Mouse (Mus musculus) stomach, postnatal 0 days (tissue): Measurements from ENCODE around the gene Slc10a4. TPM values are rescaled to one million over a fixed set of nuclear protein-coding genes. Genes with fewer than 3 reads are reported as not detected.
"Not testable (repeated sequence)": the region's sequence is repeated elsewhere in the genome, so short reads cannot be mapped to it uniquely, and the experiment has no call there.

Experiments used
- ATAC-seq: fragments of 200-750 bp; cut with Nextera tagmentation; 2 replicates; pipeline ENCODE4 v1.8.0; 2017; ENCODE audit not compliant: low FRiP score, low TSS enrichment
- DNase-seq: peaks from one replicate; pipeline ENCODE4 v3.0.0-alpha.2; 2016; ENCODE audit warnings: low spot score
- H3K27ac ChIP-seq: fragments of 300-500 bp; sonication (generic); replicated peaks from 2 replicates; pipeline ENCODE4 v1.5.1; 2014; ENCODE audit warnings: mild to moderate bottlenecking, control low read depth
- H3K27me3 ChIP-seq: fragments of 300-500 bp; sonication (generic); 2 replicates; pipeline ENCODE4 v1.6.1; 2014; ENCODE audit warnings: low read length; ENCODE audit not compliant: control insufficient read depth, insufficient read depth
- H3K36me3 ChIP-seq: fragments of 300-500 bp; sonication (generic); 2 replicates; pipeline ENCODE4 v1.6.1; 2014; ENCODE audit warnings: low read length, mixed read lengths; ENCODE audit not compliant: control insufficient read depth, insufficient read depth
- H3K4me1 ChIP-seq: fragments of 300-500 bp; sonication (generic); replicated peaks from 2 replicates; pipeline ENCODE4 v1.6.1; 2014; ENCODE audit warnings: antibody characterized with exemption; ENCODE audit not compliant: control insufficient read depth, insufficient read depth
- H3K4me2 ChIP-seq: fragments of 300-500 bp; sonication (generic); replicated peaks from 2 replicates; pipeline ENCODE4 v1.6.1; 2014; ENCODE audit warnings: low read depth, mild to moderate bottlenecking, control low read depth, moderate library complexity
- H3K4me3 ChIP-seq: fragments of 300-500 bp; sonication (generic); 2 replicates; pipeline ENCODE4 v1.5.1; 2014; ENCODE audit warnings: low read depth, low read length, control low read depth
- H3K9ac ChIP-seq: fragments of 300-500 bp; sonication (generic); 2 replicates; pipeline ENCODE4 v1.6.1; 2014; ENCODE audit warnings: mild to moderate bottlenecking, low read length, control low read depth, mixed read lengths
- H3K9me3 ChIP-seq: fragments of 300-500 bp; sonication (generic); 2 replicates; pipeline ENCODE4 v1.6.1; 2016; ENCODE audit warnings: low read length; ENCODE audit not compliant: control insufficient read depth
- CTCF ChIP-seq: IDR thresholded peaks from 2 replicates; pipeline ENCODE4 v1.5.1; 2016; ENCODE audit warnings: antibody characterized with exemption, low read depth, mild to moderate bottlenecking, moderate library complexity
- EP300 ChIP-seq: optimal IDR thresholded peaks from 2 replicates; pipeline ENCODE3; 2016; ENCODE audit warnings: antibody characterized with exemption
- WGBS: fragments of 180-500 bp; shearing (Covaris S2); extraction: QIAGEN DNeasy Blood & Tissue Kit; methylation state at CpG from one replicate; pipeline ENCODE4 v1.1.7; 2014; 5-methylcytosine and 5-hydroxymethylcytosine counted together
- polyA plus RNA-seq: library from polyadenylated mRNA; unstranded; fragments of >200 nt; fragmentation: Nextera tagmentation; extraction: Ambion mirVana; gene quantifications from 2 replicates; pipeline ENCODE4 v1.2.1, GENCODE M21; 2015

Slc10a4 gene
- polyA plus RNA-seq, 1 experiment from 2014 or later: 3.9 TPM

DNA sequence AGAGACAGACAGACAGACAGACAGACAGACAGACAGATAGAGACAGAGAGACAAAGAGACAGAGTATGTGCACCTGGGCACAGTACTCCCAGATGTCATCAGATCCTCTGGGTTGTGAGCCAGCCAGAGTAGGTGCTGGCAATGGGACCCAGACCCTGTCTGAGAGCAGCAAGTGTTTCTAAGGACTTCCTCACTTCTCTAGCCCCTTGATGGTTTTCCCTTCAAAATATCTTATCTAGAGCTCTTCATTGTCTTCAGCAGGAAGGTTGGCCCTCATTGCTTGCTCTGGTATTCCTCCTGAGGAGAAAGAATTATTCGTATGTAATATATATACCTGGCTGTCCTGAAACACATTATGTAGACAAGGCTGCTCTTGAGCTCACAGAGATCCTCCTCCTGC is 14.2 kb upstream of the Slc10a4 start:
- no peak overlapping the region for H3K4me2 ChIP-seq
- H3K4me1 ChIP-seq: no peaks in the 10 kb centered on the region
- H3K27ac ChIP-seq: no peak overlapping the region
- ATAC-seq: no peak
- no peak overlapping the region for H3K9ac ChIP-seq
- 86% methylated on average over 1 of the region's 1 CpGs for WGBS
- no peaks in the 10 kb centered on the region for H3K9me3 ChIP-seq
- no peaks in the 10 kb centered on the region for H3K27me3 ChIP-seq
- DNase-seq: no peak
- no peak overlapping the region for H3K4me3 ChIP-seq
- TF ChIP-seq CTCF (no peak), EP300 (no peak)
- H3K36me3 ChIP-seq: no peaks in the 10 kb centered on the region

- Histone ChIP-seq H3K4me2 (no peak overlapping the region), H3K9ac (no peak overlapping the region), H3K27me3 (no peaks in the 10 kb centered on the region), H3K27ac (no peak overlapping the region), H3K9me3 (no peaks in the 10 kb centered on the region), H3K36me3 (no peaks in the 10 kb centered on the region), H3K4me1 (no peaks in the 10 kb centered on the region), H3K4me3 (no peak overlapping the region)
- DNase-seq (no peak), ATAC-seq (no peak)
- TF ChIP-seq EP300 (no peak), CTCF (no peak)
- 82% methylated on average over 8 of the region's 8 CpGs for WGBS
Measured at GRCm38 (mm10) chr5:72994424-72994823, 12.3 kb upstream of the Slc10a4 start.

DNA sequence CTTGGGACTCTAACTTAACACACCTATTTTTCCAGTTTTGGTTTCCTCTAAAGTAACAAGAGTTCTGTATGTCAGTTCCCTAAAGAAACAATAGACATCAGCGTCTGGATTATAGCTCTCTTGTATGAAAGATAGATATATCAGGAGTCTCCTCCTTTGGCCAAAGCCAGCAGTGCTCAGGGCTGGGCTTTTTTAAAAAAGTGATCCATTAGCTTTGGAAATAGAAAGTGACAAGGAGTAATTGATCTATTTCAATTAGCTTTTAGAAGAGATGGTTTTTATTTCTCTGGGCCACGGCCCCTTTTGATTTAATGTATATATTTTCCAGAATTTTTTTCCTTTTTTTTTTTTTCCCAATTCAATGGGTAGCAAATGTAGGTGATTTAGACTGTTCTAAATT is 11.8 kb upstream of the Slc10a4 start:
- H3K4me2 ChIP-seq: no peak overlapping the region
- H3K27ac ChIP-seq: no peak overlapping the region
- DNase-seq (no peak), ATAC-seq (no peak)
- TF ChIP-seq CTCF: no peak
- no peak for TF ChIP-seq EP300
- no peaks in the 10 kb centered on the region for H3K27me3 ChIP-seq
- no peaks in the 10 kb centered on the region for H3K9me3 ChIP-seq
- 46% methylated on average over 2 of the region's 2 CpGs for WGBS
- H3K4me1 ChIP-seq: no peaks in the 10 kb centered on the region
- no peak overlapping the region for H3K4me3 ChIP-seq
- H3K36me3 ChIP-seq: no peaks in the 10 kb centered on the region
- H3K9ac ChIP-seq: no peak overlapping the region

GRCm38 (mm10) chr5:72995379-72995778 is 11.3 kb upstream of the Slc10a4 start:
- H3K9me3 ChIP-seq: no peaks in the 10 kb centered on the region
- no peak overlapping the region for H3K4me3 ChIP-seq
- no peak overlapping the region for H3K4me2 ChIP-seq
- ATAC-seq (no peak), DNase-seq (no peak)
- H3K36me3 ChIP-seq: no peaks in the 10 kb centered on the region
- H3K4me1 ChIP-seq: no peaks in the 10 kb centered on the region
- H3K9ac ChIP-seq: no peak overlapping the region
- WGBS: 48% methylated on average over 10 of the region's 10 CpGs
- TF ChIP-seq CTCF (no peak), EP300 (no peak)
- no peak overlapping the region for H3K27ac ChIP-seq
- H3K27me3 ChIP-seq: no peaks in the 10 kb centered on the region

DNA sequence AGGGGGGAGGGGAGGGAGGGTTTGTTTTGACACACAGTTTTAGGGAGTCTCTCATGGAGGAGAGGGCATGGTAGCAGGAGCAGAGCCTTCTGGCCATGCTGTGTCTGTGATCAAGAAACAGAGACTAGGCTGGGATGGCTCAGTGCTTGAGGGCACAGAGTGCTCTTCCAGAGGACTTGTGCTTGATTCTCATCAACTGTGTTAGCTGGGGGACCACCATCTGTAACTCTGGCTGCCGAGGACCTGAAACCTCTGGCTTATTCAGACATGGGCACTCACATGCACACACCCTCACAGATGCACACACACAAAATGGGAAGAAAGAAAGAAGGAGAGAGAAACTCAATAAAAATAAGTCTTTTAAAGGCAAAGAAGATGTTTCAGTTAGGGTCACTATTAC is 8.1 kb upstream of the Slc10a4 start:
- H3K9me3 ChIP-seq, H3K4me1 ChIP-seq, DNase-seq, H3K9ac ChIP-seq, H3K36me3 ChIP-seq, H3K27me3 ChIP-seq, H3K27ac ChIP-seq, H3K4me3 ChIP-seq, H3K4me2 ChIP-seq, ATAC-seq: not testable (repeated sequence)
- 74% methylated on average over 1 of the region's 1 CpGs for WGBS

- H3K27me3 ChIP-seq: peaks cover 3% of the 10 kb centered on the region; the same call in 1 of the 2 replicates
- WGBS: 71% methylated on average over 5 of the region's 5 CpGs
- no peak for ATAC-seq
- no peaks in the 10 kb centered on the region for H3K36me3 ChIP-seq
- no peak overlapping the region for H3K4me2 ChIP-seq
- no peaks in the 10 kb centered on the region for H3K4me1 ChIP-seq
- DNase-seq: no peak
- no peaks in the 10 kb centered on the region for H3K9me3 ChIP-seq
- no peak for TF ChIP-seq CTCF
- TF ChIP-seq EP300: no peak
- H3K9ac ChIP-seq: no peak overlapping the region
- H3K27ac ChIP-seq: no peak overlapping the region
- H3K4me3 ChIP-seq: no peak overlapping the region
Measured at GRCm38 (mm10) chr5:73004046-73004445, 2.6 kb upstream of the Slc10a4 start.
